Mouse (Mus musculus): Measurements from ENCODE around the gene Snx17.

- TF ChIP-seq CTCF (IDR thresholded peaks at IDR 0.05; ENCODE audit: borderline replicate concordance, control insufficient read depth, extremely low read depth, insufficient read depth, low read length, poor library complexity) = no peak
- TF ChIP-seq POLR2A (IDR thresholded peaks at IDR 0.05; ENCODE audit: control insufficient read depth, extremely low read depth, insufficient read depth, low read length, poor library complexity) = no peak
These were observed 9.3 kb upstream of the Snx17 start for GRCm38 (mm10) chr5:31183678-31184077.

Data from thymus, adult 2 months (tissue).